Mouse (Mus musculus): ENCODE data around the gene Bach2. TPM values are rescaled to one million over a fixed set of nuclear protein-coding genes. Genes with fewer than 3 reads are reported as not detected.

Gene Bach2
- total and polyA plus RNA-seq, 2 experiments from 2014 or later, result 11.7 to 15.9 TPM

GRCm38 (mm10) chr4:32312171-32312946 is 73.8 kb downstream of the Bach2 start:
- no peak for TF ChIP-seq CTCF (IDR thresholded peaks at IDR 0.05)
- no peaks in the 10 kb centered on the region for H3K27me3 ChIP-seq (ENCODE audit: insufficient read depth, low read length)
- no peak overlapping the region for H3K27ac ChIP-seq (ENCODE audit: low read depth, low read length)
- no peak for ATAC-seq (ENCODE audit: low FRiP score)
- no peak overlapping the region for H3K9ac ChIP-seq (replicated peaks; ENCODE audit: low read length, poor library complexity, severe bottlenecking)
- 0 out of 2 replicates have a peak, but pooled peaks cover 2% of the 10 kb centered on the region for H3K4me1 ChIP-seq (ENCODE audit: insufficient read depth, low read length)
- no peaks in the 10 kb centered on the region for H3K9me3 ChIP-seq (ENCODE audit: low read length)
- no peak overlapping the region for H3K4me3 ChIP-seq (ENCODE audit: low read depth, low read length)
- no peak overlapping the region for H3K4me2 ChIP-seq (ENCODE audit: low read depth, low read length, poor library complexity, severe bottlenecking)
- WGBS, result 48% methylated on average over 10 of the region's 10 CpGs
- no peak for DNase-seq (ENCODE audit: low spot score)
- H3K36me3 ChIP-seq (ENCODE audit: insufficient read depth, low read length), result no peaks in the 10 kb centered on the region

- Histone ChIP-seq H3K4me3 (ENCODE audit: low read depth, low read length) (no peak overlapping the region), H3K4me2 (ENCODE audit: low read depth, low read length, poor library complexity, severe bottlenecking) (no peak overlapping the region), H3K9me3 (ENCODE audit: low read length) (no peaks in the 10 kb centered on the region), H3K27ac (ENCODE audit: low read depth, low read length) (no peak overlapping the region), H3K27me3 (ENCODE audit: insufficient read depth, low read length) (no peaks in the 10 kb centered on the region), H3K36me3 (ENCODE audit: insufficient read depth, low read length) (no peaks in the 10 kb centered on the region), H3K4me1 (ENCODE audit: insufficient read depth, low read length) (0 out of 2 replicates have a peak, but pooled peaks cover 2% of the 10 kb centered on the region), H3K9ac (replicated peaks; ENCODE audit: low read length, poor library complexity, severe bottlenecking) (no peak overlapping the region)
- ATAC-seq (ENCODE audit: low FRiP score) (no peak), DNase-seq (ENCODE audit: low spot score) (no peak)
- WGBS, result 71% methylated on average over 3 of the region's 3 CpGs
- no peak for TF ChIP-seq CTCF (IDR thresholded peaks at IDR 0.05)
Measured at GRCm38 (mm10) chr4:32314919-32315318, 76.3 kb downstream of the Bach2 start.

GRCm38 (mm10) chr4:32318608-32319007 is 80.0 kb downstream of the Bach2 start:
- H3K27ac ChIP-seq (ENCODE audit: low read depth, low read length), result no peak overlapping the region
- H3K27me3 ChIP-seq (ENCODE audit: insufficient read depth, low read length), result no peaks in the 10 kb centered on the region
- 97% methylated on average over 1 of the region's 1 CpGs for WGBS
- no peak overlapping the region for H3K4me2 ChIP-seq (ENCODE audit: low read depth, low read length, poor library complexity, severe bottlenecking)
- H3K4me3 ChIP-seq (ENCODE audit: low read depth, low read length), result no peak overlapping the region
- no peak overlapping the region for H3K9ac ChIP-seq (replicated peaks; ENCODE audit: low read length, poor library complexity, severe bottlenecking)
- no peaks in the 10 kb centered on the region for H3K36me3 ChIP-seq (ENCODE audit: insufficient read depth, low read length)
- no peak for TF ChIP-seq CTCF (IDR thresholded peaks at IDR 0.05)
- H3K4me1 ChIP-seq (ENCODE audit: insufficient read depth, low read length), result no peaks in the 10 kb centered on the region
- DNase-seq (ENCODE audit: low spot score) (no peak), ATAC-seq (ENCODE audit: low FRiP score) (no peak)
- no peaks in the 10 kb centered on the region for H3K9me3 ChIP-seq (ENCODE audit: low read length)

- DNase-seq (ENCODE audit: low spot score) (no peak), ATAC-seq (ENCODE audit: low FRiP score) (no peak)
- no peak for TF ChIP-seq CTCF (IDR thresholded peaks at IDR 0.05)
- H3K4me3 ChIP-seq (ENCODE audit: low read depth, low read length), result no peak overlapping the region
- H3K9ac ChIP-seq (replicated peaks; ENCODE audit: low read length, poor library complexity, severe bottlenecking), result no peak overlapping the region
- H3K36me3 ChIP-seq (ENCODE audit: insufficient read depth, low read length), result no peaks in the 10 kb centered on the region
- H3K27me3 ChIP-seq (ENCODE audit: insufficient read depth, low read length), result no peaks in the 10 kb centered on the region
- H3K27ac ChIP-seq (ENCODE audit: low read depth, low read length), result no peak overlapping the region
- H3K4me1 ChIP-seq (ENCODE audit: insufficient read depth, low read length), result no peaks in the 10 kb centered on the region
- WGBS, result 95% methylated on average over 3 of the region's 3 CpGs
- H3K4me2 ChIP-seq (ENCODE audit: low read depth, low read length, poor library complexity, severe bottlenecking), result no peak overlapping the region
- no peaks in the 10 kb centered on the region for H3K9me3 ChIP-seq (ENCODE audit: low read length)
Measured at GRCm38 (mm10) chr4:32319327-32319726, 80.7 kb downstream of the Bach2 start.

- WGBS, result 93% methylated on average over 1 of the region's 1 CpGs
Measured at GRCm38 (mm10) chr4:32320039-32320438, 81.4 kb downstream of the Bach2 start.

GRCm38 (mm10) chr4:32324111-32324510 is 85.5 kb downstream of the Bach2 start:
- Histone ChIP-seq H3K27ac (ENCODE audit: low read depth, low read length) (no peak overlapping the region), H3K27me3 (ENCODE audit: insufficient read depth, low read length) (no peaks in the 10 kb centered on the region), H3K9ac (replicated peaks; ENCODE audit: low read length, poor library complexity, severe bottlenecking) (no peak overlapping the region), H3K9me3 (ENCODE audit: low read length) (no peaks in the 10 kb centered on the region), H3K36me3 (ENCODE audit: insufficient read depth, low read length) (no peaks in the 10 kb centered on the region), H3K4me3 (ENCODE audit: low read depth, low read length) (no peak overlapping the region), H3K4me2 (ENCODE audit: low read depth, low read length, poor library complexity, severe bottlenecking) (no peak overlapping the region), H3K4me1 (ENCODE audit: insufficient read depth, low read length) (peaks cover 19% of the 10 kb centered on the region)
- WGBS, result 96% methylated on average over 6 of the region's 6 CpGs
- ATAC-seq (ENCODE audit: low FRiP score) (no peak), DNase-seq (ENCODE audit: low spot score) (no peak)
- TF ChIP-seq CTCF (IDR thresholded peaks at IDR 0.05), result no peak

More at GRCm38 (mm10) chr4:32320039-32320438, 81.4 kb downstream of the Bach2 start:
- no peaks in the 10 kb centered on the region for H3K36me3 ChIP-seq (ENCODE audit: insufficient read depth, low read length)
- no peaks in the 10 kb centered on the region for H3K27me3 ChIP-seq (ENCODE audit: insufficient read depth, low read length)
- H3K9ac ChIP-seq (replicated peaks; ENCODE audit: low read length, poor library complexity, severe bottlenecking), result no peak overlapping the region
- H3K9me3 ChIP-seq (ENCODE audit: low read length), result no peaks in the 10 kb centered on the region
- no peak overlapping the region for H3K27ac ChIP-seq (ENCODE audit: low read depth, low read length)
- no peak for TF ChIP-seq CTCF (IDR thresholded peaks at IDR 0.05)
- no peak for DNase-seq (ENCODE audit: low spot score)
- H3K4me1 ChIP-seq (ENCODE audit: insufficient read depth, low read length), result no peaks in the 10 kb centered on the region
- ATAC-seq (ENCODE audit: low FRiP score), result no peak
- no peak overlapping the region for H3K4me3 ChIP-seq (ENCODE audit: low read depth, low read length)
- no peak overlapping the region for H3K4me2 ChIP-seq (ENCODE audit: low read depth, low read length, poor library complexity, severe bottlenecking)

All from midbrain, postnatal 0 days (tissue).